Mouse (Mus musculus) stomach, postnatal 0 days (tissue): ENCODE measurements around the gene Scn5a. TPM values are rescaled to one million over a fixed set of nuclear protein-coding genes. Genes with fewer than 3 reads are reported as not detected.

Source experiments
- ATAC-seq: fragments of 200-750 bp; cut with Nextera tagmentation; 2 replicates; pipeline ENCODE4 v1.8.0; 2017; ENCODE audit not compliant: low FRiP score, low TSS enrichment
- DNase-seq: peaks from one replicate; pipeline ENCODE4 v3.0.0-alpha.2; 2016; ENCODE audit warnings: low spot score
- H3K27ac ChIP-seq: fragments of 300-500 bp; sonication (generic); replicated peaks from 2 replicates; pipeline ENCODE4 v1.5.1; 2014; ENCODE audit warnings: mild to moderate bottlenecking, control low read depth
- H3K27me3 ChIP-seq: fragments of 300-500 bp; sonication (generic); 2 replicates; pipeline ENCODE4 v1.6.1; 2014; ENCODE audit warnings: low read length; ENCODE audit not compliant: control insufficient read depth, insufficient read depth
- H3K36me3 ChIP-seq: fragments of 300-500 bp; sonication (generic); 2 replicates; pipeline ENCODE4 v1.6.1; 2014; ENCODE audit warnings: low read length, mixed read lengths; ENCODE audit not compliant: control insufficient read depth, insufficient read depth
- H3K4me1 ChIP-seq: fragments of 300-500 bp; sonication (generic); replicated peaks from 2 replicates; pipeline ENCODE4 v1.6.1; 2014; ENCODE audit warnings: antibody characterized with exemption; ENCODE audit not compliant: control insufficient read depth, insufficient read depth
- H3K4me2 ChIP-seq: fragments of 300-500 bp; sonication (generic); replicated peaks from 2 replicates; pipeline ENCODE4 v1.6.1; 2014; ENCODE audit warnings: low read depth, mild to moderate bottlenecking, control low read depth, moderate library complexity
- H3K4me3 ChIP-seq: fragments of 300-500 bp; sonication (generic); 2 replicates; pipeline ENCODE4 v1.5.1; 2014; ENCODE audit warnings: low read depth, low read length, control low read depth
- H3K9ac ChIP-seq: fragments of 300-500 bp; sonication (generic); 2 replicates; pipeline ENCODE4 v1.6.1; 2014; ENCODE audit warnings: mild to moderate bottlenecking, low read length, control low read depth, mixed read lengths
- H3K9me3 ChIP-seq: fragments of 300-500 bp; sonication (generic); 2 replicates; pipeline ENCODE4 v1.6.1; 2016; ENCODE audit warnings: low read length; ENCODE audit not compliant: control insufficient read depth
- CTCF ChIP-seq: IDR thresholded peaks from 2 replicates; pipeline ENCODE4 v1.5.1; 2016; ENCODE audit warnings: antibody characterized with exemption, low read depth, mild to moderate bottlenecking, moderate library complexity
- EP300 ChIP-seq: optimal IDR thresholded peaks from 2 replicates; pipeline ENCODE3; 2016; ENCODE audit warnings: antibody characterized with exemption
- WGBS: fragments of 180-500 bp; shearing (Covaris S2); extraction: QIAGEN DNeasy Blood & Tissue Kit; methylation state at CpG from one replicate; pipeline ENCODE4 v1.1.7; 2014; 5-methylcytosine and 5-hydroxymethylcytosine counted together
- polyA plus RNA-seq: library from polyadenylated mRNA; unstranded; fragments of >200 nt; fragmentation: Nextera tagmentation; extraction: Ambion mirVana; gene quantifications from 2 replicates; pipeline ENCODE4 v1.2.1, GENCODE M21; 2015

The Scn5a gene
- polyA plus RNA-seq, 1 experiment from 2014 or later, result 0.18 TPM

GRCm38 (mm10) chr9:119580187-119580586 lies 1.4 kb upstream of the Scn5a start:
- TF ChIP-seq EP300, result no peak
- no peak for TF ChIP-seq CTCF
- Histone ChIP-seq H3K27me3 (peaks cover 11% of the 10 kb centered on the region; the same call in 1 of the 2 replicates), H3K27ac (no peak overlapping the region), H3K9me3 (no peaks in the 10 kb centered on the region), H3K4me2 (no peak overlapping the region), H3K36me3 (no peaks in the 10 kb centered on the region), H3K9ac (no peak overlapping the region), H3K4me3 (no peak overlapping the region), H3K4me1 (0 out of 2 replicates have a peak, but pooled peaks cover 2% of the 10 kb centered on the region)
- 89% methylated on average over 17 of the region's 17 CpGs for WGBS
- ATAC-seq (no peak), DNase-seq (no peak)

DNA sequence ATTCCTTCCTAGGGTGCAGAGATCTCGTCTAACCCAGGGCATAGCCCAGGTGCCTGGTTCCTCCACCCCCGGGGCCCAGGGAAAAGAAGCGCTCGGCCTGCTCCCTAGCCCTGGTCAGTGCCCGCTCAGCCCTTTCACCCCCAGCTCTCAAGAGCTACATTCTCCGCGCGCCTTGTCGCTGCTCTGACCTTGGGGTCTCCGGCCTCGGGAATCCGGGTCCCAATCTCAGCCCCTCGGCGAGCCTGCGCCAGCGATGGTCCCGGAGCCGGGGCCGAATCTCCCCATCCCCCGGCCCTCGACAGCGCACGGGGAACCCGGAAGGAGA lies 543 bp downstream of the Scn5a start:
- H3K27me3 ChIP-seq, result peaks cover 11% of the 10 kb centered on the region; the same call in 1 of the 2 replicates
- H3K4me3 ChIP-seq, result peak overlapping the region; percentile 47
- no peak for ATAC-seq
- H3K9me3 ChIP-seq, result no peaks in the 10 kb centered on the region
- 0% methylated on average over 19 of the region's 24 CpGs for whole genome bisulfite sequencing
- H3K27ac ChIP-seq, result no peak overlapping the region
- H3K4me1 ChIP-seq, result 0 out of 2 replicates have a peak, but pooled peaks cover 2% of the 10 kb centered on the region
- peak overlapping the region; percentile 97 for H3K4me2 ChIP-seq
- peak overlapping the region; percentile 52 for H3K9ac ChIP-seq
- TF ChIP-seq EP300 (no peak), CTCF (no peak)
- no peak for DNase-seq
- no peaks in the 10 kb centered on the region for H3K36me3 ChIP-seq

GRCm38 (mm10) chr9:119576977-119577376 lies 1.8 kb downstream of the Scn5a start:
- no peak overlapping the region for H3K27ac ChIP-seq
- H3K9ac ChIP-seq, result no peak overlapping the region
- H3K4me1 ChIP-seq, result 0 out of 2 replicates have a peak, but pooled peaks cover 2% of the 10 kb centered on the region
- no peak overlapping the region for H3K4me3 ChIP-seq
- no peak overlapping the region for H3K4me2 ChIP-seq
- peaks cover 11% of the 10 kb centered on the region; the same call in 1 of the 2 replicates for H3K27me3 ChIP-seq
- H3K36me3 ChIP-seq, result no peaks in the 10 kb centered on the region
- 67% methylated on average over 2 of the region's 2 CpGs for WGBS
- TF ChIP-seq CTCF (no peak), EP300 (no peak)
- no peaks in the 10 kb centered on the region for H3K9me3 ChIP-seq
- DNase-seq (no peak), ATAC-seq (no peak)

- no peaks in the 10 kb centered on the region for H3K36me3 ChIP-seq
- peaks cover 11% of the 10 kb centered on the region; the same call in 1 of the 2 replicates for H3K27me3 ChIP-seq
- TF ChIP-seq EP300 (no peak), CTCF (no peak)
- H3K9me3 ChIP-seq, result no peaks in the 10 kb centered on the region
- no peak overlapping the region for H3K9ac ChIP-seq
- no peak overlapping the region for H3K4me3 ChIP-seq
- WGBS, result 52% methylated on average over 9 of the region's 9 CpGs
- 0 out of 2 replicates have a peak, but pooled peaks cover 2% of the 10 kb centered on the region for H3K4me1 ChIP-seq
- no peak overlapping the region for H3K27ac ChIP-seq
- ATAC-seq, result no peak
- DNase-seq, result no peak
- H3K4me2 ChIP-seq, result no peak overlapping the region
Observed at GRCm38 (mm10) chr9:119575732-119576131, 3.1 kb downstream of the Scn5a start.

DNA sequence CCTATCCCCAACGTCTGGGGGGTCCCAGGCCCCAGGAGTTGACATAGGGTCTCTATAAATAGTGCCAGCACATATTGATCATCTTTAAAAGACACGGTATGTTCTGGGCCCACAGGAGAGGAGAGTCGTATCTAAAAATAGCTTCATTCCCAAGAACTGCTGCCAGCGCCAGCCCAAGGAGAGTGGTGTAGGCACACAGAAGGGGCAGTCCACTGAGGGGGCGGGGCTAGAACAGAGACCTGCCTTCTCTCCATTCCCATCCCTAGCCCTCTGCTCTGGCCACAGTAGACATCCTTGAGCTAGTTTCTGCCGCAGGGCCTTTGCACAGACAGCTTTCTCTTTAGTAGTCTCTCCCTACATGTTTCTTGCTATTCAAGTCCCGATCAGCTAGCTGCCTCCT lies 4.5 kb downstream of the Scn5a start:
- ATAC-seq, result no peak

GRCm38 (mm10) chr9:119573009-119573408 lies 5.8 kb downstream of the Scn5a start:
- Histone ChIP-seq H3K36me3 (no peaks in the 10 kb centered on the region), H3K9me3 (no peaks in the 10 kb centered on the region), H3K4me2 (no peak overlapping the region), H3K4me1 (no peaks in the 10 kb centered on the region), H3K27me3 (peaks cover 8% of the 10 kb centered on the region; the same call in 1 of the 2 replicates), H3K4me3 (no peak overlapping the region), H3K27ac (no peak overlapping the region), H3K9ac (no peak overlapping the region)
- DNase-seq, result no peak
- no peak for TF ChIP-seq EP300
- no peak for TF ChIP-seq CTCF
- no peak for ATAC-seq
- WGBS, result 62% methylated on average over 14 of the region's 14 CpGs

More for the DNA sequence above, 4.5 kb downstream of the Scn5a start:
- no peak overlapping the region for H3K9ac ChIP-seq
- H3K4me3 ChIP-seq, result no peak overlapping the region
- no peak overlapping the region for H3K27ac ChIP-seq
- no peak overlapping the region for H3K4me2 ChIP-seq
- no peak for DNase-seq
- TF ChIP-seq CTCF, result no peak
- TF ChIP-seq EP300, result no peak
- 73% methylated on average over 7 of the region's 7 CpGs for WGBS
- no peaks in the 10 kb centered on the region for H3K9me3 ChIP-seq
- H3K27me3 ChIP-seq, result peaks cover 8% of the 10 kb centered on the region; the same call in 1 of the 2 replicates
- H3K4me1 ChIP-seq, result 0 out of 2 replicates have a peak, but pooled peaks cover 2% of the 10 kb centered on the region
- no peaks in the 10 kb centered on the region for H3K36me3 ChIP-seq
